Mouse (Mus musculus) liver, adult (tissue): Measurements from ENCODE around the gene Mastl.

Experiments
- GATA4 ChIP-seq: IDR thresholded peaks from 2 replicates; pipeline ENCODE4 v1.6.1; 2014; ENCODE audit warnings: mild to moderate bottlenecking, low read length; ENCODE audit not compliant: insufficient replicate concordance

The Mastl gene

DNA sequence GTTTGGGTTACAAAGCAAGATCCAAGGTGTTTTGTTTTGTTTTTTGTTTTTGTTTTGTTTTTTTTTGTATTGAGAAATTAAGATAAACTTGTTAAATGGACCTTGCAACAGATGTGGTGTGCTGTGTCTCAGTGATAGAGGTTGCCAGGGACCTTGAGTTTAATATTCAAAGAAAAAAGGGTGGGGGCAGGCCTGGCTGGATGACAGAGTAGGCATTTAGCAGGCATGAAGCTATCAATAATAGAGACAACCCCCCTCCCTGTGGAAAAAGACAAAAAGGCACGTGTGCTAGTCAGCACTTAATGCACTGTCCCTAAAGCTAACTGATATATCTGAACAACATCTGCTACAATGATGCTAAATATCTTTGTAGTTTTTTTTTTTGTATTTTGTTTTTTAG, 84.4 kb downstream of the Mastl start:
- TF ChIP-seq GATA4, result no peak

DNA sequence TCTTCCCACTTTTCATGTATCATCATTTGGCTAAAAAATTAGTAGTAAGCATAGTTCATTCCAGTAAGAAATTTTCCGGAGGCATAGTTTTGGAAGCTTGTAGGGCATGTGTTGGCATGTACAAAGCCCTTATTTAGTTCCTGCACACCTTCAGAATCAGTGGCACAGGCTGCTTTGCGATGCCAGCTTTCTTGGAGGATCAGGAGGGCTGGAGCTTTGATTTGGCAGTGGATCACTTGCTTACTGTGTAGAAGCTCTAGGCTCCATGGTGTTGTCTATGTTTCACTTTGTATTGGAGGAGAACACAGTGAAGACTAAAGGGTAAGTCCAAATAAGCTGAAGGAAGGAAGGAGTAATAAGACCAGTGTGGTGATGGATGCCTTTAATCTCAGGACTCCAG, 85.3 kb downstream of the Mastl start:
- no peak for TF ChIP-seq GATA4

DNA sequence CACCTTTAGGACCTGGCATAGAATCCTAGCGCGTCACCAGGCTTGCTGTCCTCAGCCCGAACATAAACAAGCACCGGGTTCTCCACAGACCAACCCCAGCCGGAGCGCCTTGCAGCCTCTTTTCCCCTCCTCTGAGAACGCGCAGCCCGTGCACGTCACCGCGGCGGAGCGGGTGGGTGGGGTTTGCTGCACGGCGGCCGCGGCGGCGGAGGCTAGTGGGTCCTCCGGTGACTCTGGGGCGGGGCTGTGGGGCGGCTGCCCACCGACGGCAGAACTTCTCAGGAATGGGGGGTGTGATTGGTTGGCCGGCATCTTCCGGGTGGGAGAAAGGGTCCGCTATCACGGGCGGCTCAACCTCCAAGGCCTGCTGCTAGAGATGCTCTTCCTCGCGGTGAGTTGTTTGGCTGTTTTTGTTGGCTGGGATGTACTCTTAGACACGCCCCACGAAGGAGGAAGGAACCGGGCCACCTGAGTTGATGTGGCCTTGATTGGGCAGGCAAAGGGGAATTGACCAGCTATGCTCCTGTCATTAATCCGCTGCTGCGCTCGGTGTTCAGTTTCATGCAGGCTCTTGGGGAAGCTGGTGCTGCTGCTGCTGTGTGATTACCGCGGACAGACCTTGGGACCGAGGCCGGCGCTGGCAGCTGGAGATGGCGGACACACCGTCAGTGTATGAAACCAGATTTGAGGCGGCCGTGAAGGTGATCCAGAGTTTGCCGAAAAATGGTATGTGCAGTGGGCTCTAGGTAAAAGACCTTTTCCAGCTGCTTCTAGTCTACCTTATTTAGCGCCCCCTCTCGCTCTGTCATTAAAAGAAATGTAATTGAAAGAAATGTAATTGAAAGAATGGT, 86.7 kb downstream of the Mastl start:
- no peak for TF ChIP-seq GATA4

DNA sequence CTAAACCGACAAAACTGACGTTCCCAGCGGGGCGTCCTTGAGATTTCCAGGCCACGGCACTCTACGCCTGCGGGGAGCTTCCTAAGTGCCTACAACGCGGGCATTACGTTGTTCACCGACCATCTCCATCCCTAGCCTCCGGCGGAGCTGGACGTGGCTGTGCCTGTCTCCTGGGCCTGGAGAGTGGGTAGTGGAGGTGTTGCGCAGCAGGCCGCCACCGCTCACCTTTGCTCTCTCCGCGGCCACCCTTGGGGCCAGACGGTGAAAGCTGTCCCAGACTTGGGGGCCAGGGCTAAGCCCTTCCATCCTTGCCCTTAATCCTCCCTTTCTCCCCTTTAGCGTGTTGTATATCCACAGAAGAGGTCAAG, 87.5 kb downstream of the Mastl start:
- no peak; the same call in 1 of the 2 replicates for TF ChIP-seq GATA4

DNA sequence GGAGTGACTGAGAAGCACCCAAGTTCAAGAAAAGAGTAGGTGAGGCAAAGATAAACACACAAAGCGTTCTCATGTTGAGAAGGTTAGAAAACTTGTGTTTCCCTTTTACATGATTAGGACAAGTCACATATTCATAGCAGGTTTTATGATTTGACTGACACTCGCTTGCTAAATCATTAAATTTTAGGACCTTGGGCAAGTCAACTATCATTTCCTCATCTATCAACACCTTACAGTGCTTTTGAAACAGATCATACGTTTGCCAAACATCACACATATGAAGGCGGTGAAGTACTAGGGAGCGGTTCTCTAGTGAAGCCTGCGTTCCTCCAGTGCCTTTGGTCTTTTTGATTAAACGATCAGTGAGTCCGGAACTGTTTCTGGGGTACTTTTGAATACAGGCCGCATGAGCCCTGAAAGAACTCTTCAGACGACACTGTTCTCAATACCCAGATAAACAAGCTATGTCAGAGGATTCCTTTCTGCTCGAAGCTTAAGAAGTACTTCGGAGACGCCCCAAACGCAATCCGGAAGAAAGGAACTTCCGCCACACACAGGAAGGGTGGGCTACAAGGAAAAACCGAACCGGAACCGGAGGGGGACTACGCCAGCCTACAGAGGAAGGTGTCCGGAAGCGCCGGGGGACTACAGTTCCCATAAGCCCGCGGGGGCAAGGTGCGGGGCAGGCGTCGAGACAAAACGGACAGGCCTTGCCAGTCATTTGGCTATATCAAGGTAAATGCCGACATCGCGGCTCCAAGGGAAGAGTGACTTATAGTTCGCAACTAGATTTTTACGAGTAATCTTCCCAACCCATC, 88.1 kb downstream of the Mastl start, which contains the start of gene Acbd5:
TSS of gene Acbd5 (plus strand) at position 616 of the 818 bp plus-strand sequence.
- TF ChIP-seq GATA4, result no peak; the same call in 1 of the 2 replicates
